Mouse (Mus musculus) thymus, adult 2 months (tissue): Measurements from ENCODE around the gene Ckap4.

Experiments
- CTCF ChIP-seq: fragments of 200-500 bp; IDR thresholded peaks from 2 replicates; pipeline ENCODE4 v1.5.1; 2012; ENCODE audit warnings: mild to moderate bottlenecking, control low read depth, low read length, moderate library complexity, borderline replicate concordance; ENCODE audit not compliant: control insufficient read depth, poor library complexity, insufficient read depth; ENCODE audit errors: extremely low read depth
- POLR2A ChIP-seq: fragments of 200-500 bp; IDR thresholded peaks from 2 replicates; pipeline ENCODE4 v1.6.1; 2012; ENCODE audit warnings: mild to moderate bottlenecking, low read length, control low read depth, moderate library complexity; ENCODE audit not compliant: control insufficient read depth, poor library complexity, insufficient read depth; ENCODE audit errors: extremely low read depth

GRCm38 (mm10) chr10:84581191-84581590, 47.3 kb upstream of the Ckap4 start:
- no peak for TF ChIP-seq CTCF
- TF ChIP-seq POLR2A: no peak
